Mouse (Mus musculus) urinary bladder, adult 2 months (tissue): ENCODE results near the gene 4930469K13Rik. TPM values are rescaled to one million over a fixed set of nuclear protein-coding genes. Genes with fewer than 3 reads are reported as not detected.

Experiments used
- DNase-seq: peaks from one replicate; pipeline ENCODE4 v3.0.0; 2022; ENCODE audit warnings: low spot score
- polyA plus RNA-seq: library from polyadenylated mRNA; depleted of rRNA; stranded (reverse); fragments of >200 nt; gene quantifications from 2 replicates; pipeline ENCODE4 v1.2.3, GENCODE M21; 2012

4930469K13Rik gene
- polyA plus RNA-seq, 1 experiment: not detected

- DNase-seq: no peak
Measured at GRCm38 (mm10) chr11:33990002-33990401, 108.4 kb downstream of the 4930469K13Rik start.

- DNase-seq: no peak
Measured at GRCm38 (mm10) chr11:33986525-33986924, 111.8 kb downstream of the 4930469K13Rik start.

- no peak for DNase-seq
Measured at GRCm38 (mm10) chr11:33980146-33980545, 118.2 kb downstream of the 4930469K13Rik start.

- DNase-seq: no peak
Measured at GRCm38 (mm10) chr11:33975121-33975520, 123.2 kb downstream of the 4930469K13Rik start.

GRCm38 (mm10) chr11:33974341-33975040 is 123.9 kb downstream of the 4930469K13Rik start:
- no peak for DNase-seq

GRCm38 (mm10) chr11:33972114-33972513 is 126.2 kb downstream of the 4930469K13Rik start:
- no peak for DNase-seq

- DNase-seq: no peak
Measured at GRCm38 (mm10) chr11:33969199-33969598, 129.2 kb downstream of the 4930469K13Rik start.

- no peak for DNase-seq
Measured at GRCm38 (mm10) chr11:33967708-33968107, 130.6 kb downstream of the 4930469K13Rik start.

- DNase-seq: no peak
Measured at GRCm38 (mm10) chr11:33965380-33965779, 133.0 kb downstream of the 4930469K13Rik start.

- DNase-seq: no peak
Measured at GRCm38 (mm10) chr11:33962688-33963407, 135.5 kb downstream of the 4930469K13Rik start, which contains the start of gene Kcnmb1. TSS of gene Kcnmb1 (plus strand) at chr11:33963013.

GRCm38 (mm10) chr11:33962178-33962577 is 136.2 kb downstream of the 4930469K13Rik start:
- DNase-seq: no peak

- no peak for DNase-seq
Measured at GRCm38 (mm10) chr11:33958713-33959112, 139.6 kb downstream of the 4930469K13Rik start.

- DNase-seq: no peak
Measured at GRCm38 (mm10) chr11:33957595-33957994, 140.8 kb downstream of the 4930469K13Rik start.

GRCm38 (mm10) chr11:33956623-33957022 is 141.7 kb downstream of the 4930469K13Rik start:
- no peak for DNase-seq

GRCm38 (mm10) chr11:33955982-33956381 is 142.4 kb downstream of the 4930469K13Rik start:
- no peak for DNase-seq

- DNase-seq: no peak
Measured at GRCm38 (mm10) chr11:33951684-33952625, 146.4 kb downstream of the 4930469K13Rik start.

GRCm38 (mm10) chr11:33951155-33951554 is 147.2 kb downstream of the 4930469K13Rik start:
- no peak for DNase-seq

GRCm38 (mm10) chr11:33946501-33946900 is 151.9 kb downstream of the 4930469K13Rik start:
- DNase-seq: no peak

- no peak for DNase-seq
Measured at GRCm38 (mm10) chr11:33944786-33945328, 153.5 kb downstream of the 4930469K13Rik start.

- no peak for DNase-seq
Measured at GRCm38 (mm10) chr11:33944067-33944785, 154.1 kb downstream of the 4930469K13Rik start.

GRCm38 (mm10) chr11:33943565-33943964 is 154.8 kb downstream of the 4930469K13Rik start:
- no peak for DNase-seq
